Mouse (Mus musculus): Measurements from ENCODE around the gene Mgat2. TPM values are rescaled to one million over a fixed set of nuclear protein-coding genes. Genes with fewer than 3 reads are reported as not detected.

Mgat2 gene
- polyA plus RNA-seq, 1 experiment from 2014 or later, result 61.4 TPM

DNA sequence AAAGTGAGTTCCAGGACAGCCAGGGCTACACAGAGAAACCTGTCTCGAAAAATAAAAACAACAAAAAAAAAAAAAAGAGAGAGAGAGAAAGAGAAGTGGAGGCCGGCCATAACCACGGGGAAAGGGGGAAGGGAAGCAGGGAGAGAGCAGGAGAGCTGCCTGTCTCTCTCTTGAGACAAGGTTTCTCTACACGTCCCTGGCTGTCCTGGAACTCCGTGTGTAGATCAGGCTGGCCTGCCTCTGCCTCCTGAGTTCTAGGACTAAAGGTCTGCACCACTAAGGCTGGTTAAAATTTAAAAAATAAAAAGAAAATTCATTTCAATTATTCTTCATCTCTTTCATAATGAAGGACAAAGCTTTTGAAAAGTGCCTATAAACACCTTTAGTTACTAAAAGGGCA is 7.4 kb downstream of the Mgat2 start:
- 0 out of 2 replicates have a peak, but pooled peaks cover 2% of the 10 kb centered on the region for H3K4me1 ChIP-seq (ENCODE audit: insufficient read depth)
- H3K9ac ChIP-seq, result no peak overlapping the region
- TF ChIP-seq CTCF (IDR thresholded peaks at IDR 0.05; ENCODE audit: low read depth), result no peak
- H3K9me3 ChIP-seq (ENCODE audit: low read depth, low read length), result no peaks in the 10 kb centered on the region
- H3K27ac ChIP-seq (ENCODE audit: low read depth), result no peak overlapping the region
- 91% methylated on average over 5 of the region's 5 CpGs for WGBS
- H3K4me2 ChIP-seq, result no peak overlapping the region
- H3K36me3 ChIP-seq (ENCODE audit: insufficient read depth), result peaks cover 50% of the 10 kb centered on the region
- no peaks in the 10 kb centered on the region for H3K27me3 ChIP-seq (ENCODE audit: insufficient read depth, low read length)
- ATAC-seq (ENCODE audit: insufficient read depth) (no peak), DNase-seq (no peak)
- no peak overlapping the region for H3K4me3 ChIP-seq (ENCODE audit: low read depth, low read length)

DNA sequence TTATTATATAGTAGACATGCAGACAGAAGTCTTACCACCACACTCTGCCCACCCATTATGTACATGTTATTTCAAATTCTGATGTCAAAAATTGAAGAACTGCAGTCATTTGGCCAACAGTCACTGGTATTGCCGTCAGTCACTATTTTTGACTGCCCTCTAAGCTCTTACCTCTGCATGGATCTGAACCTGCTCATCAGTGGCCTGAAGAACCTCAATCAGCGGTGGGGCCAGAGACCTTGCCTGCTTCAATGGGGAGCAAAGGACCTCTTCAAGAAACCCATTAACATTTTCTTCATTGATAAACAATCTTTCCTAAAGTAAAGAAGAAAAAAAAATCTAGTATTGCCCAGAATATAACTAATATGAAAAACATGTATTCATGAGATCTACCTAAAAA is 8.7 kb downstream of the Mgat2 start:
- Histone ChIP-seq H3K36me3 (ENCODE audit: insufficient read depth) (peaks cover 40% of the 10 kb centered on the region), H3K27ac (ENCODE audit: low read depth) (no peak overlapping the region), H3K9me3 (ENCODE audit: low read depth, low read length) (no peaks in the 10 kb centered on the region), H3K4me2 (no peak overlapping the region), H3K9ac (no peak overlapping the region), H3K4me3 (ENCODE audit: low read depth, low read length) (no peak overlapping the region), H3K27me3 (ENCODE audit: insufficient read depth, low read length) (no peaks in the 10 kb centered on the region), H3K4me1 (ENCODE audit: insufficient read depth) (no peaks in the 10 kb centered on the region)
- 90% methylated on average over 2 of the region's 2 CpGs for WGBS
- ATAC-seq (ENCODE audit: insufficient read depth) (no peak), DNase-seq (no peak)
- TF ChIP-seq CTCF (IDR thresholded peaks at IDR 0.05; ENCODE audit: low read depth), result no peak

DNA sequence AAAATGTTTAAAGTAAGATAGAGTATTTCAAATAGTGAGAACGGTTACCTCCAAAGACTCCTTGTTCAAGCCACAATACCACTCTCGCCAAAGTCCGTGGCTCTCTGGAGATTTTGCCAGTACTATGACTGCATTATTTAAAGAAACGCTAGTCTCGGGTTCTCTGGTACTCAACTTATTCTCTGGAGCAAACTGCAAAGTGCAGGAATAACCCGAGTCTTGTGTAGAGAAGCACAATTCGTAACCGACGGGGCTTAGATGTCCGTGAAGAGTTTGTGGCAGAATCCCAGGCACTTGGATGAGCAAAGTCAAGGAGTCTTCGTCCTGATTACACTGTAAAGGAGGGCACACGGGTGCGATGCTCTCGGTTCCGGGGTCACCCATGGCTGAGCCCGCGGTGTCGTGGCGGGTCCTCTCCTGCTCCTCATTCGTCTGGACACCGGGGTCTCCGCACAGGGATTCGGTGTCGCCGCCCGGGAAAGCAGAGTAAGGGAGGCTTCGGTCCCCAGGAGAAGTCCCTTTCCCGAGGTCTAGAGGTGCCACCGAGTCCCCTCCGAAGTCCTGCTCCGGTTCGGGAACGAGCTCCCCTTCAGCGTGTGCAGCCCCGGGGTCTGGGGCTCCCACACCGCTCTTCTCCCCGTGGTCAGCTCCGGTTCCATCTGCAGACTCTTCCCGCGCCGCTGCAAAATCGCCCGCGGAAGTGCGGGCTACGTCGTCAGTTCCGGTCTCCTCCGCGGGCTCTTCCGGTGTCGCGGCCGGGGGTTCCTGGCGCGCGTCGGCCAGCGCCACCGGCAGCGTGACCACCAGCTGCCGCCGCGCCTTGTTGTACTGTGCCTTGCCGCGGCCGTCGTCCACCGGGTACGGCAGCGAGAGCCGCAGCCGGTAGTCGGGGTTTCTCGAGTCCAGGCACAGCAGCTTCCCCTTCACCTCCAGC is 12.8 kb downstream of the Mgat2 start, which contains the start of gene Gm49383:
Gm49383 (minus strand) TSS at position 661 of the 934 bp plus-strand sequence.
- no peaks in the 10 kb centered on the region for H3K9me3 ChIP-seq (ENCODE audit: low read depth, low read length)
- no peaks in the 10 kb centered on the region for H3K27me3 ChIP-seq (ENCODE audit: insufficient read depth, low read length)
- peak within 1 kb of the TSS; percentile 97 for H3K4me3 ChIP-seq (ENCODE audit: low read depth, low read length)
- WGBS, result under 1% methylated on average over 75 of the region's 75 CpGs
- H3K4me1 ChIP-seq (ENCODE audit: insufficient read depth), result no peaks in the 10 kb centered on the region
- ATAC-seq (ENCODE audit: insufficient read depth) (peak; percentile 76), DNase-seq (peak; percentile 92)
- peak within 1 kb of the TSS; percentile 81 for H3K9ac ChIP-seq
- no peak for TF ChIP-seq CTCF (IDR thresholded peaks at IDR 0.05; ENCODE audit: low read depth)
- peaks cover 30% of the 10 kb centered on the region for H3K36me3 ChIP-seq (ENCODE audit: insufficient read depth)
- H3K27ac ChIP-seq (ENCODE audit: low read depth), result peak within 1 kb of the TSS; percentile 91
- H3K4me2 ChIP-seq, result peak within 1 kb of the TSS; percentile 98

DNA sequence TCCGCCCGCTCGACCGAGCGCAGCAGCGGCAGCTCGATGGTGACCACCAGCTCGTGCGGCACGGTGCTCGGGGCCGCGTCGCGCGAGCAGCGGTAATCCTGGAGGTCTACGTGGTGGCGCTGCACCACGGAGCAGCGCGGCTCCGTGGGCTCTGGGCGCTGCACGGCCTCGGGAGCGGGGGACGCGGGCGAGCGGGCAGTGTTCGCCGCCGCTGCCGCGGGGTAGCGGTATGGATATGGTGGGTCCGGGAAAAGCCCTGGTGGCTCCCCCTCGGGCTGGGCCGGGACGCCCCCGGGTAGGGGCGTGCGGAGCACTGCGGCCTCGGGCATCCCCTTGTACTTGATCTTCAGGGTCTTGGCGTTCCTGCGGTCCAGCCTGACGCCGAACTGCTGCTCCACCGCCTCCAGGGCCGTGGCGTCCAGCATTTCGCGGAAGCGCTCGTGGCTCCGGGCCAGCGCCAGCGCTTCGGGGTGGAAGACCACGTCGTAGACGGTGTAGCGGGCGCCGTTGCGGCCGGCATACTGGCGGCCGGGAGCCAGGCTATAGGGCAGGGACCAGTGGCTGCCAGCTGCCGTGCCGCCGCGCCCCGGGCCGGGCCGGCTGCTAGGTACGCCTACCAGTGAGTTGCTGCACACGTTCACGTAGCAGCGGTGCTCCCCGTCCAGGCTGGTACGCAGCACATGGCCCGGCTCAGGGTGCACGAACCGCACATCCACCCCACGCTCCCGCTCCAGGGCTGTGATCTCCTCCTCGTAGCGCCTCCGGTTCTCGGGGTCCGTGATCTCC is 13.6 kb downstream of the Mgat2 start:
- Histone ChIP-seq H3K9ac (peak overlapping the region; percentile 81), H3K9me3 (ENCODE audit: low read depth, low read length) (no peaks in the 10 kb centered on the region), H3K4me1 (ENCODE audit: insufficient read depth) (no peaks in the 10 kb centered on the region), H3K27me3 (ENCODE audit: insufficient read depth, low read length) (no peaks in the 10 kb centered on the region), H3K4me3 (ENCODE audit: low read depth, low read length) (peak overlapping the region; percentile 97), H3K36me3 (ENCODE audit: insufficient read depth) (peaks cover 32% of the 10 kb centered on the region), H3K27ac (ENCODE audit: low read depth) (peak overlapping the region; percentile 91), H3K4me2 (peak overlapping the region; percentile 98)
- ATAC-seq (ENCODE audit: insufficient read depth), result peak; percentile 78
- TF ChIP-seq CTCF (IDR thresholded peaks at IDR 0.05; ENCODE audit: low read depth), result no peak
- DNase-seq, result peak; percentile 74
- WGBS, result under 1% methylated on average over 92 of the region's 94 CpGs

DNA sequence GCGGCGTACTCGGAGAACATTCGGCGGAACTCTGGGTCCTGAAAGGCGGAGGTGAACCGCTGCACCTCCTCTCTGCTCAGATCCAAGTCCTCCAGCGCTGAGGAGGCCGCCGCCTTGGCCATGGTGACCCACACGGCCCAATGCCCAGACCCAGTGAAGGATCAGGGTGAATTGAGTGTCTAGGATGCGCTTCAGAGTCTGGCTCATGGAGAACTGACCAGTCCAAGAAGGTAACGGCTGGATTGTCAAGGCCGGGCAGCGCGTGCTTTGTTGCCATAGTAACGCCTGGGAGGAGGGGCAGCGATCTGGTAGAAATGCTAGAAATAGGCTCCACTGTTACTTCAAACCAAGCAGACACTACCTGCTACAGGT is 14.2 kb downstream of the Mgat2 start, which contains the start of gene Dnaaf2:
Dnaaf2 (minus strand) TSS at position 266 of the 372 bp plus-strand sequence.
- Histone ChIP-seq H3K27ac (ENCODE audit: low read depth) (peak within 1 kb of the TSS; percentile 91), H3K4me1 (ENCODE audit: insufficient read depth) (no peaks in the 10 kb centered on the region), H3K9me3 (ENCODE audit: low read depth, low read length) (no peaks in the 10 kb centered on the region), H3K36me3 (ENCODE audit: insufficient read depth) (peaks cover 34% of the 10 kb centered on the region), H3K4me2 (peak within 1 kb of the TSS; percentile 98), H3K27me3 (ENCODE audit: insufficient read depth, low read length) (no peaks in the 10 kb centered on the region), H3K4me3 (ENCODE audit: low read depth, low read length) (peak within 1 kb of the TSS; percentile 97), H3K9ac (peak within 1 kb of the TSS; percentile 81)
- under 1% methylated on average over 18 of the region's 18 CpGs for WGBS
- peak; percentile 30 for ATAC-seq (ENCODE audit: insufficient read depth)
- no peak for TF ChIP-seq CTCF (IDR thresholded peaks at IDR 0.05; ENCODE audit: low read depth)
- DNase-seq, result peak; percentile 88

DNA sequence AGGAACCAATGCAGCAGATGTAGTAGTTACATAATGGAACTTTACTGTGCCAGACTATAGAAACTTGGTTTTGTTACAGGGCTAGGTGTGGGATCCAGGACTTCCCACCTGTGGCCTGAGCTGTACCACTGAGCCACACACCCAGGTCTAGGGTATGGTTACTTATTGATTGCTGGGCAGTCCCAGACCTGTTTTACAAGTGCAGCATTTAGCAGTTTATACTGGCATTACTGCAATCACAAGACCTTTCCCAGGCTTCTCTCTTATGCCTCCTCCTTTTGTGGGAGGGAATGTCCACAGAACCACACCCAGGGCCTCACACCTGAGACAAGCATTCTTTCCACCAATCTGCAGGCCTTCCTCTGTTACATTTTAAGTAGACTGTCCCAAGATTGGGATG is 15.0 kb downstream of the Mgat2 start:
- Histone ChIP-seq H3K9me3 (ENCODE audit: low read depth, low read length) (no peaks in the 10 kb centered on the region), H3K27me3 (ENCODE audit: insufficient read depth, low read length) (no peaks in the 10 kb centered on the region), H3K4me1 (ENCODE audit: insufficient read depth) (no peaks in the 10 kb centered on the region), H3K36me3 (ENCODE audit: insufficient read depth) (peaks cover 41% of the 10 kb centered on the region), H3K4me2 (peak overlapping the region; percentile 98), H3K4me3 (ENCODE audit: low read depth, low read length) (peak overlapping the region; percentile 97), H3K27ac (ENCODE audit: low read depth) (no peak overlapping the region), H3K9ac (peak overlapping the region; percentile 20; the same call in 1 of the 2 replicates)
- DNase-seq, result no peak
- TF ChIP-seq CTCF (IDR thresholded peaks at IDR 0.05; ENCODE audit: low read depth), result no peak
- no peak for ATAC-seq (ENCODE audit: insufficient read depth)

Measured in lung, embryonic 14.5 days (tissue).